Comparison of ENCODE assay signal across 8 mouse cellular contexts in genomic region chr3:65442269-65442668, GRCm38 (mm10). TPM values are rescaled to one million over a fixed set of nuclear protein-coding genes. Genes with fewer than 3 reads are reported as not detected.
DNase-seq lines count a peak whose midpoint lies in the region; ATAC-seq and TF ChIP-seq lines count a peak whose summit lies in the region.

No protein-coding gene starts in this region.

- no peak for ATAC-seq in intestine, embryonic 14.5 days (replicated peaks; ENCODE audit: low FRiP score, low TSS enrichment, low read depth)
- no peak for ATAC-seq in intestine, embryonic 15.5 days
- no peak for ATAC-seq in midbrain, postnatal 0 days (ENCODE audit: low FRiP score)
- ATAC-seq in megakaryocyte-erythroid progenitor cell, adult 5-6 weeks (replicated peaks; ENCODE audit: low FRiP score, low TSS enrichment, poor library complexity, severe bottlenecking): no peak

- H3K9me3 ChIP-seq in intestine, embryonic 14.5 days (ENCODE audit: control insufficient read depth, low read length): no peaks in the 10 kb centered on the region
- no peaks in the 10 kb centered on the region for H3K9me3 ChIP-seq in intestine, embryonic 15.5 days
- no peaks in the 10 kb centered on the region for H3K9me3 ChIP-seq in midbrain, postnatal 0 days (ENCODE audit: low read length)

- 71% methylated on average over 4 of the region's 4 CpGs for WGBS in intestine, embryonic 14.5 days
- WGBS in intestine, embryonic 15.5 days: 76% methylated on average over 4 of the region's 4 CpGs
- WGBS in midbrain, postnatal 0 days: 69% methylated on average over 4 of the region's 4 CpGs

- H3K9ac ChIP-seq in intestine, embryonic 14.5 days (ENCODE audit: low read length): no peak overlapping the region
- no peak overlapping the region for H3K9ac ChIP-seq in intestine, embryonic 15.5 days
- H3K9ac ChIP-seq in midbrain, postnatal 0 days (replicated peaks; ENCODE audit: low read length, poor library complexity, severe bottlenecking): no peak overlapping the region

- no peaks in the 10 kb centered on the region for H3K27me3 ChIP-seq in intestine, embryonic 14.5 days (replicated peaks; ENCODE audit: control insufficient read depth, insufficient read depth, low read length)
- no peaks in the 10 kb centered on the region for H3K27me3 ChIP-seq in intestine, embryonic 15.5 days (replicated peaks)
- no peaks in the 10 kb centered on the region for H3K27me3 ChIP-seq in midbrain, postnatal 0 days (ENCODE audit: insufficient read depth, low read length)

- no peaks in the 10 kb centered on the region for H3K36me3 ChIP-seq in intestine, embryonic 14.5 days (ENCODE audit: control insufficient read depth, insufficient read depth, low read length)
- H3K36me3 ChIP-seq in intestine, embryonic 15.5 days: no peaks in the 10 kb centered on the region
- no peaks in the 10 kb centered on the region for H3K36me3 ChIP-seq in midbrain, postnatal 0 days (ENCODE audit: insufficient read depth, low read length)

- DNase-seq in intestine, embryonic 14.5 days (ENCODE audit: low spot score): no peak
- DNase-seq in adipocyte (ENCODE audit: low spot score): peak; percentile 66
- DNase-seq in gastrocnemius, postnatal 10 days: peak; percentile 45
- peak; percentile 53 for DNase-seq in kidney, postnatal 10 days
- no peak for DNase-seq in midbrain, postnatal 0 days (ENCODE audit: low spot score)
- no peak for DNase-seq in spleen, adult 18-20 months

- no peak overlapping the region for H3K4me3 ChIP-seq in intestine, embryonic 14.5 days (ENCODE audit: low read depth, low read length)
- H3K4me3 ChIP-seq in intestine, embryonic 15.5 days (replicated peaks): no peak overlapping the region
- no peak overlapping the region for H3K4me3 ChIP-seq in midbrain, postnatal 0 days (ENCODE audit: low read depth, low read length)

- no peak overlapping the region for H3K4me2 ChIP-seq in intestine, embryonic 14.5 days (ENCODE audit: low read length)
- H3K4me2 ChIP-seq in intestine, embryonic 15.5 days (replicated peaks): no peak overlapping the region
- no peak overlapping the region for H3K4me2 ChIP-seq in midbrain, postnatal 0 days (ENCODE audit: low read depth, low read length, poor library complexity, severe bottlenecking)

- H3K4me1 ChIP-seq in intestine, embryonic 14.5 days (replicated peaks; ENCODE audit: control insufficient read depth, insufficient read depth, low read length): peaks cover 9% of the 10 kb centered on the region; the same call in 1 of the 2 replicates
- 0 out of 2 replicates have a peak, but pooled peaks cover 9% of the 10 kb centered on the region for H3K4me1 ChIP-seq in intestine, embryonic 15.5 days (replicated peaks)
- no peaks in the 10 kb centered on the region for H3K4me1 ChIP-seq in midbrain, postnatal 0 days (ENCODE audit: insufficient read depth, low read length)

- TF ChIP-seq CTCF in midbrain, postnatal 0 days (IDR thresholded peaks at IDR 0.05): no peak

- peak overlapping the region; percentile 51; the same call in 1 of the 2 replicates for H3K27ac ChIP-seq in intestine, embryonic 14.5 days (ENCODE audit: low read depth)
- no peak overlapping the region for H3K27ac ChIP-seq in intestine, embryonic 15.5 days
- 0 out of 2 replicates have a peak overlapping the region, but pooled peaks have one; percentile 57 for H3K27ac ChIP-seq in midbrain, postnatal 0 days (ENCODE audit: low read depth, low read length)

RNA-seq across cellular contexts. Expression of gene Ssr3, which starts 49.8 kb away (rescaled TPM):
- 277 and 279 TPM in 2 replicates for polyA plus RNA-seq in intestine, embryonic 14.5 days (2014; fragmentation: Nextera tagmentation; extraction: Ambion mirVana)
- 281 and 299 TPM in 2 replicates for polyA plus RNA-seq in intestine, embryonic 15.5 days (2015; fragmentation: Nextera tagmentation; extraction: Ambion mirVana)
- 100 to 1,000 TPM; 194 to 210 TPM for total RNA-seq in gastrocnemius, postnatal 10 days (2021)
- 140 and 187 TPM in 2 replicates for total RNA-seq in midbrain, postnatal 0 days (2014; rRNA removed)
- 147 and 151 TPM in 2 replicates for polyA plus RNA-seq in midbrain, postnatal 0 days (2015; fragmentation: Nextera tagmentation; extraction: Ambion mirVana)
- total RNA-seq in megakaryocyte-erythroid progenitor cell, adult 5-6 weeks (2014; fragmentation: Nextera tagmentation): 119 and 126 TPM in 2 replicates
- 191 and 220 TPM in 2 replicates for total RNA-seq in megakaryocyte-erythroid progenitor cell, adult 5-6 weeks (2017)

Comparison
In these comparisons a context has a peak if more than half of its experiments do, and no peak if none do; other contexts are left out.
1. DNase-seq: peak in adipocyte (single experiment), gastrocnemius, postnatal 10 days (single experiment) and kidney, postnatal 10 days (single experiment); none in intestine, embryonic 14.5 days (single experiment), midbrain, postnatal 0 days (single experiment) and spleen, adult 18-20 months (0 of 2).